Mouse (Mus musculus) layer of hippocampus, postnatal 25 days (tissue): Measurements from ENCODE around the gene Ppp1r14b. TPM values are rescaled to one million over a fixed set of nuclear protein-coding genes. Genes with fewer than 3 reads are reported as not detected.

Source experiments
- DNase-seq, 2 experiments: peaks; one replicate each; pipeline ENCODE4 v3.0.0; 2022; ENCODE audit warnings: mixed read lengths in 2 of 2, low spot score in 1 of 2; ENCODE audit errors: extremely low spot score in 1 of 2
- total RNA-seq, 2 experiments: library from RNA; stranded (reverse); gene quantifications; 2 replicates each; pipeline ENCODE4 v1.2.3; 2021

Ppp1r14b gene
- total RNA-seq, 2 experiments from 2014 or later: 63.3 to 69.8 TPM

- peak; percentile 73 to 90 for DNase-seq
These were observed 32.5 kb upstream of the Ppp1r14b start, which contains the start of gene Gpr137 for GRCm38 (mm10) chr19:6942249-6942691. TSS of gene Gpr137 (minus strand) at chr19:6942480.

- no peak for DNase-seq
These were observed 32.0 kb upstream of the Ppp1r14b start for GRCm38 (mm10) chr19:6942764-6943163.

GRCm38 (mm10) chr19:6943709-6944108, 31.1 kb upstream of the Ppp1r14b start:
- no peak for DNase-seq

- no peak for DNase-seq
These were observed 27.0 kb upstream of the Ppp1r14b start for GRCm38 (mm10) chr19:6947742-6948141.

- DNase-seq: no peak
These were observed 26.6 kb upstream of the Ppp1r14b start for GRCm38 (mm10) chr19:6948186-6948585.

DNA sequence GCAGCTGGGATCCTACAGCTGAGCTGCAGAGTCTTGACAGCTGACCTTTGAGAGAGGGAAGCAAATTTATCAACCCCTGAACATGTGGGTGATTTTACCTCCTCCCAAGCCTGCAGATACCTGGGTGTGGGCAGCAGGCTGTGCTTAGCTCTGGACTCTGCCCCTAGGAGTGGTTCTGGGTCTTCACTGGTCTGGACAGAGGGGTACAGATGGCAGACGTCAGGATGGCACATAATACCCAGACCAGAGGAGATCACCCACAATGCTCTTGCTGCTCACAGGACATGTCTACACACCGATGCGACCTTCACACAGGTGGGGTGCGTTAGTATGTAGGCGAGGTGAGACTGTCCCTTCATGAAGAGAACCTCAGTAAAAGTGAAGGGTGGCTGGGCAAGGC, 25.2 kb upstream of the Ppp1r14b start:
- no peak for DNase-seq

DNA sequence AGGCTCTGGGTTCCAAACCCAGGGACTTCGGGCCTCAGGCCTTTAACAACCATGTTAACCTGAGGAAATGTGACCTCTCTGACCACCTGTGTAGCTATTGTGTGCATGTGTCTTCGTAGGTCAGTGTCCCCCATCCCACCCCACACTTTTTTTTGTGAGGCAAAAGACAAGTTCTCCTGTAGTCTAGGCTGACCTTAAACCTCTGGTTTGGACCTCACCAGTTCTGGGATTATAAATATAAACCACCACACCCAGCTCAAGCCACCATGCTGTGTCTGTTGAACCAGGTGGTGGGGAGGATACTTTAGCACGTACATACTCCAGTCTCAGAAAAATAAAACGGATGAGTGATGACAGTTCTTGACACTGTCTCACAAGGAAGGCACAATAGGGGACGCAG, 24.8 kb upstream of the Ppp1r14b start:
- no peak for DNase-seq

DNA sequence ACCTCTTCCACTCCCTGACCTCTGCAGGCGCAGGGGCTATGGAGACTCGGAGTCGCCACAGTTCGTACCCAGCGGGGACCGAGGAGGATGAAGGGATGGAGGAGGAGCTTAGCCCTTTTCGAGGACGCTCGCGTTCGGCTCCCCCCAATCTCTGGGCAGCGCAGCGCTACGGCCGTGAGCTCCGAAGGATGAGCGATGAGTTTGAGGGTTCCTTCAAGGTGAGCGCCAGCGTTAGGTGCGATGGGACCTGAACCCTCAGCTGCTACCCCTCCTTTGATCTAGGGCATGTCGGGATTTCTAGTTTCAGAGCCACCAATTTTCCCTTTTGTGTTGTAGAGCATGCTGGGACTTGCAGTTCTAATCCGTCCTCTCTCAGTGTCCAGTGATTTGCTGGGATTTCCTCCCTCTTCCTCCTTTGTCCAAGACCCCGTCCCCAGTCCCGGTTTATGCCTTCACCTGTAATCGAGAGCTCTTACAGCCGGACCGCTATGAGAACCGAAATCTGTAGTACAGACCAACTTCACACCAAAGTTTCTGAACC, 24.1 kb upstream of the Ppp1r14b start:
- DNase-seq: peak; percentile 51 to 52

GRCm38 (mm10) chr19:6951381-6951968, 23.3 kb upstream of the Ppp1r14b start:
- peak; percentile 79 to 85 for DNase-seq

GRCm38 (mm10) chr19:6951994-6952711, 22.6 kb upstream of the Ppp1r14b start:
- peak; percentile 58 to 60 for DNase-seq

- no peak for DNase-seq
These were observed 22.1 kb upstream of the Ppp1r14b start for GRCm38 (mm10) chr19:6952712-6953037.

GRCm38 (mm10) chr19:6954046-6954445, 20.7 kb upstream of the Ppp1r14b start:
- DNase-seq: no peak

DNA sequence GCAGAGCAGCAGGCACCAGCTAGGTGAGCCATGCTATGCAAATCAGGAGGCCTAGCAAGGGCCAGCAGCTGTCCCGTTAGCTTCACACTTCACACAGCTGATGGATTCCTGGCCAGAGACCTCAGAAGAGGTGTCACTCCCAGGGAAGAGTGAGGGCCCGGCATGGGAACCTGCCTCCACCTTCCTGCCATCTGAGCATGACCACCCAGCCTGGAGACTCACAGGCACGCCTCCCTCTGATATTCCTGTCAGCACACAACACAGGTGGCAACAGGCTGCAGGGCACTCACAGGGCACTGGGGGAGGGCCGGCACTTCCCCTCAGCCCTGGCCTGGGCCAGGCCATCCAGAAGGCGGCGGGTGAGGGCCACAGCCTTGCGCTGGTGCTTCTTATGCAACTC, 19.3 kb upstream of the Ppp1r14b start:
- no peak for DNase-seq

GRCm38 (mm10) chr19:6956461-6956860, 18.3 kb upstream of the Ppp1r14b start:
- no peak for DNase-seq

DNA sequence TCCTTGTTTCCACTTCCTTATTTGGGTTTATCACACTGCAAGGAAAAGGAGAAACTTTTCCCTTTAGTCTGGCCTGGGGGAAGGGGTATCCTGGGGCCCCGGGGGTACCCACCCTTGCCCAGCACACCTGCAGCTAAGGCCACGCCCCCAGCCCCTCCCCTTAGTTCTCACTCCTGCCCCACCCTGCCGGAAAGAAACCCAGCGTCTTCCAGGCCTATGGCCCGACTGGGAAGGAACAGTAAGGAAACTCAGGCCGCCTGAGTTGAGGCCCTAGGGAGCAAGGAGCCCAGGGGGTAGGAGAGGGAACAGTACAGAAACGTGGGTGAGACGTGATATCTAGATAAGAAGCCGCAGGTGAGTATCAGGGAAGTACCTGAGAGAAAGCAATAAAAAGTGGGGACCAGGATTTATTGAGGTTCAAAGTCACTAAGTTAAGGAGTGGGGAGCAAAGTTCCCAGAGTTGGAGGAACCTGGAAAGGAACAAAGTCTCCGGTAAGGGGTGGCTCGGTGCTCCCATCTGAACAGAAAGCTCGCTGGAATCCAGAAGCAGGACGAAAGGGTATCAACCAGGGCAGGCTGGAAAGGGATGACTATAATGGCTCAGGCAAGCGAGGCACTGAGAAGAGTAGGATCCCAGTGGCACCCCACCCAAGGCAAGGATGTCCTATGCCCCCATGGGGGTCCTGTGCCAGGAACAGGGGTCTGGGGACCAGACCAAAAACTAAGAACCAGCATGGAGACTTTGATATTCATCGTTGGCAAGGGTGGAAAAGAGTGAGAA, 6.1 kb upstream of the Ppp1r14b start:
- no peak for DNase-seq

DNA sequence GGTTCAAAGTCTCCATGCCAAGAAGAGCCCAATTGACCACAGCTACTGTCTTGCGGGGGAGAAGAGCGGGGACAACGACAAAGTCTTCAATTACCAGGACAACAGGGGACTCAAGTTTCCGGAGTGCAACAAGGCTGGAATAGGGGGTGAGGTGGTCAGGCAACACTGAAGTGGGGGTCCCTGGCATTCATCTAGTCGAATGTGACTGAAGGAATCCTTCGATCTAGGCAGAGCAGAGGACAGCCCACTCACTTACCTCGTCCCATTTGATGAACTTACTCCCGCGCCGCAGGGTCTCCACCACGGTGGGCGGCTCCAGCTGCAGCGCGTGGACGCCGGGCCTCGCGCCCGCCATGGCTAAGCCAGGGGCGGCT, 5.5 kb upstream of the Ppp1r14b start:
- DNase-seq: no peak

- peak in 1 of 2 experiments; percentile 56 for DNase-seq
These were observed 4.9 kb upstream of the Ppp1r14b start for GRCm38 (mm10) chr19:6969665-6970381.

DNA sequence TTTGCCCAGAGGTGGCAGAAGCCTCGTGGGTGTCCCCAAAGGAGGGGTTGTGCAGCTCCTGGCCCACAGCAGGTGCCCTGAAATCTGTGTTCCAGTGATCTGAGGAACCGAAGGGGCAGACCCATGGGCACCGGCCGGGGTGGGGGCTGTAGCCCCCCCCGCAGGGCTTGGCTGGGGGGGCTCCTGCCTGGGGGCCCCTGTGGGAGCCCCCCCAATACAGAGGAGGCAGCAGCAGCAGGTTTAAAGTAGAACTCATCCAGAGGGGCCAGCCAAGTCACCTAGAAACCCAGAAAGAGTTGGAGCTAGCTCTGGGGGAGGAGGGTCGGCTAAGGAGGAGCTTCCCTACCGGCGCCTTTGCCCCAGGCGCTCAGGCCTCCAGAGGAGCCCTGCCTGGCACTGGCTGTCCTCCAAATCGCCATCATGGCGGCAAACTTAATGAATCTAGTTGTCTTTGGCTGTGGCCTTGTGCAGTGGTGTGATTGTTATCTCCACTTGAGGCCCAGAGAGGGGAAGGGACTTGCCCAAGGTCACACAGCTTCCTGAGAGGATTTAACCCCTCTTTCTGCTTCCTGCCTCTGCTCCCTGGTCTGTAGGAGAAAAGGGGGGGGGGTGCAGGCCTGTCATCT, 4.2 kb upstream of the Ppp1r14b start:
- no peak for DNase-seq

DNA sequence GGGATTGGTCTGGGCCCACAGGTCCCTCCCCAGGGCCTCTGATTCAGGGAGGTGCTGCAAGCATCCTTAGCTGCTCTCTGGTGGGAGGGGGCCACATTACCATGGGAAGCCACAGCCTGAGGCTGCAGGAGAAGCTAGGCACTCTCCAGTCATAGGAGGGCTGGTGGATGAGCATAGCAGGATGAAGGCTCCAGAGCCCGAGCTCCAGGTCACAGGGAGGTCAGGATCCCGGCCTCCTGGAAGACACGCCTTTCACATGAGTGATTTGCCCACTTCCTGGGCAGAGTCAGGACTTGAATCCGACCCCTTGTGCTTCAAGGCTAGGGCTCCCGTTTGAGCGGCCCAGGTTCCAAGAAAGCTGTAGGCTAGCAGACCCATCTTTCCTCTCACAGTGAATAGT, 3.1 kb upstream of the Ppp1r14b start:
- DNase-seq: no peak

DNA sequence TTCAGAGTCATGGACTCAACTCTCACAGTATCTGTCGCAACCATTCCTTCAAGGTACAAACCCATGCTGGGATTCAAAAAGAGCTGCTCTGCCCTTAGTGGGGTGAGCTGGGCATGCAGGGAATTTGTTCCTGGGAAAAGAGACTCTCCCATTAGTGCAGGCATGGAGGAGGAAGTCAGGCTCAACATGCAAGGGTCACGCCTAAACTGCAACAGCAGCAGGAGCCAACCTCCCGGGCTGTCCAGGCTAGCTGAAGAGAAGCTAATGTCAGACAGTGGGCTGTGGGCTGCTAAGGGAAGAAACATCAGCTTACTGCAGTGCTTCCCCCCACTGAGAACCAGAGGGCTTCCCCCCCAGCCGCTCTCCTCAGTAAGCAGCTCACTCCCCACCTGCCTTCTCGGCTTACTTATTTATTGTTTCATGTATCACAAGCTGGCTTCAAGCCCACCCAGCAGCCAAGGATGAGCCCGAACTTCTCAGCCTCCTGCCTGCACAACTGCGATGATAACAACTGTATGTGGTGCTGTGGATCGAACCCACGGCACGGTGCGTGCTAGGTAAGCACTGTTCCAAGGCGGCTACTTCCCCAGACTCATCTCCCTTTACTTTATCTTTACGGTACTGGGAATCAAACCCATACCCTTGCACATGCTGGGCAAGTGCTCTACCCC, 2.4 kb upstream of the Ppp1r14b start:
- DNase-seq: no peak
